Mouse (Mus musculus) G1E (cell line): ENCODE data around the gene Zfpl1.

Experiments used
- CTCF ChIP-seq: IDR thresholded peaks from 2 replicates; pipeline ENCODE4 v1.5.1; 2012; ENCODE audit warnings: low read depth, low read length, inconsistent platforms, mixed read lengths
- GATA1 ChIP-seq: IDR thresholded peaks from 2 replicates; pipeline ENCODE4 v1.6.1; 2012; ENCODE audit warnings: borderline replicate concordance, low read length, inconsistent platforms, mixed read lengths
- GATA2 ChIP-seq: IDR thresholded peaks from 2 replicates; pipeline ENCODE4 v1.6.1; 2012; ENCODE audit warnings: low read depth, low read length, inconsistent platforms, borderline replicate concordance
- POLR2AphosphoS5 ChIP-seq: IDR thresholded peaks from 2 replicates; pipeline ENCODE4 v1.6.1; 2012; ENCODE audit warnings: low read depth, low read length, inconsistent platforms; ENCODE audit not compliant: insufficient replicate concordance
- TAL1 ChIP-seq: conservative IDR thresholded peaks from 2 replicates; pipeline ENCODE4 v1.6.1; 2012; ENCODE audit warnings: low read depth, low read length, inconsistent platforms, mixed read lengths

- TF ChIP-seq CTCF (no peak), TAL1 (no peak), POLR2AphosphoS5 (no peak), GATA1 (no peak), GATA2 (no peak)
Observed at GRCm38 (mm10) chr19:6069851-6070250, 14.9 kb downstream of the Zfpl1 start.
